Mouse (Mus musculus) telencephalon, adult 2 months (tissue): Measurements from ENCODE around the gene Fam19a4.

Experiments
- DNase-seq: peaks from one replicate; pipeline ENCODE4 v3.0.0-alpha.2; 2011; ENCODE audit warnings: low read depth, low spot score

Fam19a4 gene

DNA sequence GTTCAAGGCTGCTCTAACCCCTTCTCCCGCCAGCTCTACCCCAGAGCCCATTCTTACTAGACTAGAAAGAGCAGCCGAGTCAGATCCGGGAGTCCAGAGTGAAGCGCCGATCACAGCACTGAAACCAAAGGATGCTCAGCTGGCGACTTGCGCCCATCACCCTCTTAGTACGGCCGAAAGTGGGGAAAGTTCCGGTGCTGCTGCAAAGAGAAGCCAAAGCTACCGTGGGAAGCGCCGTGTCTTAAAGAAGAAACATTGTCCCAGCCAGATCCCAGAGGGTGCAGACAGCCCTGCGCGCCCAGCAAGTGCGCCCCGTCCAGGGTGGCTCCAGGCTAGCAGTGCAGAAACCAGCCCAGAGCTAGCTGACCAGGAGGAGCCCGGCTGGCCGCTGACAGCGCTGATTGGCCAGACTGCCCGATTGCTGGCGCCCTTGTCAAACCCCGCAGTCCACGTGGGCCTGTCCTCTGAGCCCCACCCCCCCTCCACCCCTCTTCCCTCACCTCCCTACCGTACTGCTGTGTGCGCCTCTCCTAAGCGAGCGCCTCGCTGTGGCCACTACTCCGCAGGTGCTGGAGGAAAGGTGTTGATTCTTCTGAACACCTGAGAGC, at the start of gene Fam19a4:
TSS of gene Fam19a4 (minus strand) at position 340 of the 608 bp plus-strand sequence.
- no peak for DNase-seq

GRCm38 (mm10) chr6:97106777-97107176, 46.6 kb upstream of the Fam19a4 start:
- DNase-seq: peak; percentile 50

- no peak for DNase-seq
These were observed 45.9 kb upstream of the Fam19a4 start for GRCm38 (mm10) chr6:97106106-97106505.

- DNase-seq: no peak
These were observed 44.1 kb upstream of the Fam19a4 start for GRCm38 (mm10) chr6:97104264-97104852.

DNA sequence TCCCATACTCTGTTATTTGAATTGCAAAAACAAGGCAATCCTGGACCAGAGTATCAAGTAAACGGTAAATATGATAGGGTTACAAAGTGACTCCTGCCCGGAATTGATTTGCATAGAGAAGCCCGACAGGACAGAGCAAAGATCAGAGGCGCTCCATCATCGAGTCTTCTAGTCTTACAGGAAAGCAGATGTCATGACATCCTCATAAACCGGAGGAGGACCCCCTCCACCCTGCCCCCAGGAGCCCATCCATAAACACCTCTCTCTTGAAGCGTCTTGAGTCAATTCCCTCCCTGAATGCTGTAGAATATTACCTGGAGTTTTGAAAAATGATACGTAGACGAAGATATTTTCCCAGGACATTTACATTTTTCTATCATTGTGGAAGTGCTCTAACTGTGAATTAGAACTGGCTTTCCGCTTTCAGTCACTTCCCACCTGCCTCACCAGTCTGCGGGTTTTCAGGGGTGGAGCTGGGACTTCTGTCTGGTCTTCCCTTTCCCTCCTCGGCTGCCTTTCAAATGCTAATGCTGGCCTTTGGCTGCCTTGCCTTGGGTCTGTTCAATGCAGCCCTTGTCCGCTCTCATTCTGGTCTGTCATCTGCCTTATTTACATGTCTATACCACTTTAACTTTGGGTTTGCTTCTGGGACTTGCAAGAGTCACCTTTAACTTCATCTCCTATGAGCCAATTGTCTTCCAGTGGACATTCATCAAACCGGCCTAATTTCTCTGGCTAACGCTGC, 41.9 kb upstream of the Fam19a4 start:
- DNase-seq: no peak

GRCm38 (mm10) chr6:97101190-97101957, 41.2 kb upstream of the Fam19a4 start:
- DNase-seq: no peak

GRCm38 (mm10) chr6:97082336-97082735, 22.1 kb upstream of the Fam19a4 start:
- no peak for DNase-seq

DNA sequence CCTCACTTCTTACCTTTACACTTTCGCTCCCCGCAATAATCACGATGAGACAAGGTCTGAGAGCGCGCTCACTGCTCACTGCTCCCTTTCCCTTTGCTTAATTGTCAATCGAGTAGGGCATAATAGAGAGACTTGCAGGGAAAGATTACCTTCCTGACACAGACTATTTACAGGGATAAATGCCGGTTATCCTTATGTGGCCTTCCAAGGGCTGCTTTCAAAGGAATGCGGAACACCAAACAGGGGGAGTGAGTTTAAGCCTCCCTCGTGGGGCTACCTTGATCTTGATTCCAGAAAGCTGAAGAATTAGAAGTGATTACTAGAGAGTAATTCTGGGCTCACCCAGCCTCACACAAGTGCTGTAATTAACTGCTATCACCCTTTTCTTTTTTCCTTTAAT, 19.8 kb upstream of the Fam19a4 start:
- no peak for DNase-seq

DNA sequence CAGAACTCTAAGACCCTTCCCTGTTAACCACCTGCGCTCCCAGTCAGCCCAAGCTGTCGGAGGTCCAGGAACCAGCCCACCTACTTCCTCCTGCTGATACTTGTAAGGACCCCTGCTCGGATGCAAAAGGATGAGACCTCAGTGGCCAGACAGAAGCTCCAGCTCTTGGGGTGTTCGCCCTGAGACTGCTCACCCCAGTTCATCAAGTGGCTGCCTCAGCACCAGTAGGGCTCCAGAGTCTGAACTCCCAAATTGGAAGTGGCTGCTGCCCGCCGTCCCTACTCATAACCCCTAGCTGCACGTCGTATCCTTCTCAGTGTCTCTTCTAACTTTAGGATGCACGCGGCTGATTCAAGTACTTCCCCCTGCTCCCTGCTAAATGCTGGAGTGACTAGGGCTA, 614 bp downstream of the Fam19a4 start:
- no peak for DNase-seq

DNA sequence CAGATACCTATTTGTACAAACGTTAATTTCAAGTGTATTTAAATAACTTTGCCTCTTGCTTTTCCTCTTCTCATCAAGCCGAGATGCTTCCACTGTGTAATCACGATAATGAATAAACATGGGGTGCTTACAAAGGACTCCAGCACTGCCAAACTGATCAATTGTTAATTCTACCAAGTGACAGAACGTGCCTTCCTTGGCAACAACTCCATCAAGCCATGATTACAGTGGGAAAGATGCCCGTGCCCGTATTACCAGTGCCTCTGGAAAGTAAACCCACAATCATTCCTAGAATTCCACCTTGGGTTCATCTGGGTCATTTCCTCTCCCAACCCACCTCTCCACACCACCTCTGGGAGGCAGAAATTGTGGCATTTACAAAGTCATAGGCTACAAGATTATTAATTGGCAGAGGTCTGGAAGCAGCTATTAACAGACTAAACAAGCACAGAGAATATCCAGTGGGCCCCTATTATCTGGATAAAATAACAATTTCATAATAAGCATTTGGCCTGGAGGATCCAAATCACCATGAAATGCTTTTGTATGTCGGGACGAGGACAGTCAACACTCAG, 7.9 kb downstream of the Fam19a4 start:
- no peak for DNase-seq

GRCm38 (mm10) chr6:97048403-97048802, 11.8 kb downstream of the Fam19a4 start:
- DNase-seq: no peak

GRCm38 (mm10) chr6:97046541-97046940, 13.7 kb downstream of the Fam19a4 start:
- DNase-seq: no peak

- DNase-seq: peak; percentile 12
These were observed 33.0 kb downstream of the Fam19a4 start for GRCm38 (mm10) chr6:97027110-97027677.

GRCm38 (mm10) chr6:97019323-97019722, 40.9 kb downstream of the Fam19a4 start:
- DNase-seq: no peak

DNA sequence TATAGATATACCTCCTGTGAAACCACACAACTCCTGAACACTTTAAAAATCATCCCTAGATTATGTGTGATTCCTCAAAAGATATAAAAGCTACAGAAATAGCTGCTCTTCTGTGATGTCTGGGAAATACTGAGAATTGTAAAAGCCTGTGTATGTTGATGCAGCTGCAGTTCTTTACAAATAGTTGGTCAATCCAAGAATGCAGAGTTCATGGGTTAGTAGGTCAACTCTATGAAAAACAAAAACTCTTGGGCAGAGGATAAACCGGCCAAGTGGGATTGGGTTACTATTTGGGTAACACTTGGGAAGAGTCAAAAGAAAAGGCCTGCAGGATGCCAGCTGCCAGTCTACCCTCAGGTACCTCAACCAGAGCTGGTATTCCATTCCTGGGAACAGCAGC, 43.5 kb downstream of the Fam19a4 start:
- no peak for DNase-seq

- DNase-seq: no peak
These were observed 44.2 kb downstream of the Fam19a4 start for GRCm38 (mm10) chr6:97016018-97016417.

- peak; percentile 21 for DNase-seq
These were observed 53.6 kb downstream of the Fam19a4 start for GRCm38 (mm10) chr6:97006513-97007094.

DNA sequence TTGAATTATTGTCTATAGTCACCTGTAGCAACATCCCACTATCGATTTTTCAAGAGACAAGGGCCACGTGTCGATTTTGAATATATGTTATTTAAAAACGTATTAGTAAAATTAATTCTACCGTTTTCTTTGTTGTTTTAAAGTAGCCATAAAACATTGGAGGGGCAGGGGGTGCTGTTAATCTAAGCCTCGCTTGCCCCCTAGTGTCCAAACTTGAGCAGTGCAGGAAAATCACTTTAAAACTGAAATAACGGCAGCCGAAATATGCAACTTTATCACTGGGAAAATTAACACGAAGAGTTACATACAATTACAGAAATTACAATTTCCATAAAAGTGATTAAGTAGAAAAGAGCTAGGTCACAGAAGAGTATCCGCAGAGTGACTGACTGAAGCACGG, 55.2 kb downstream of the Fam19a4 start:
- peak; percentile 15 for DNase-seq

GRCm38 (mm10) chr6:96995556-96996159, 64.6 kb downstream of the Fam19a4 start:
- no peak for DNase-seq

DNA sequence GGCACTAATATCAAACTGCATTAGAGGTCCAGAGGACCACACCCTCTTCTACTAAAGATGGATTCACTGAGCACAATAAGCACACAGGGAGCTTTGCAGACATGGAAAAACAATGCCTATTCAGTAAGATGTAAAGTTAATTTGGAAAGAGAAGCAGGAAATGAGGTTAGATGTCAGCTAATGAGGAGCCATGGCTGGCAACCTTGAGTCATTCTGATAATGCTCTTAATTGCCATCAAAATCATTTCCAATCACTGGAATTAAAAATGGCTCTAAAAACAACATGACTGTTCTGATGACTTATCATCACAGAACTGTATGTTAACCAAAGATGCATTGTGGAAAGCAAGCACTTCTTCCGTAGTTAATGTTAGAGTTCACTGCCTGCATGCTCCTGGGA, 68.5 kb downstream of the Fam19a4 start:
- no peak for DNase-seq

GRCm38 (mm10) chr6:96977537-96977936, 82.7 kb downstream of the Fam19a4 start:
- no peak for DNase-seq
